In the genomic region with DNA sequence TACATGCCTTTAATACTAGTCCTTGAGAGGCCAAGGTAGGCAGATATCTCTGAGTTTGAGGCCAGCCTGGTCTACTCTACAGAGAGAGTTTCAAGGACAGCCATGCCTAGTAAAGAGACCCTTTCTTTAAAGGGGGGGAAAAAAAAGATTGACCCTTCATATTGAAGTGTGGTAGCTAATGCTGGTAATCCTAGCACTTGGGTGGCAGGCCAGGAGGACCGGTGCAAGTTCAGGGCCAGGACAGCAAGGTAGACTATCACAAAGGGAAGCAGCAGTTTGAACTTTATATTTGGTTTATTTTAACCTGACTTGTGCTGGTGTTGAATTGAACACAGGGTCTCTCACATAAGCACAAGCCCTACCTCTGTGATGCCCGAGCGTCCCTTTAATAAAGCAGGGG, we compare ENCODE assay signal across 10 mouse cellular contexts. TPM values are rescaled to one million over a fixed set of nuclear protein-coding genes. Genes with fewer than 3 reads are reported as not detected.
A peak's percentile ranks its signal among the peaks of the same experiment; 100 is the strongest.
DNase-seq lines count a peak whose midpoint lies in the region; ATAC-seq and TF ChIP-seq lines count a peak whose summit lies in the region.
"Had no signal": no experiment of that assay in that cellular context is flagged by ENCODE, and none has a peak within 500 bp of the region (broad histone marks: within the 10 kb centered on the region; RNA-seq: fewer than 3 reads in every experiment).

No protein-coding gene starts in this region.

- no peaks in the 10 kb centered on the region for H3K27me3 ChIP-seq in kidney, postnatal 0 days (ENCODE audit: insufficient read depth, low read length)
- H3K27me3 ChIP-seq in forebrain, embryonic 10.5 days (ENCODE audit: poor library complexity, severe bottlenecking): 0 out of 2 replicates have a peak, but pooled peaks cover 3% of the 10 kb centered on the region
- no peaks in the 10 kb centered on the region for H3K27me3 ChIP-seq in intestine, embryonic 14.5 days (replicated peaks; ENCODE audit: control insufficient read depth, insufficient read depth, low read length)
- H3K27me3 ChIP-seq in midbrain, embryonic 16.5 days (ENCODE audit: control insufficient read depth, insufficient read depth, low read depth, low read length): no peaks in the 10 kb centered on the region

- ATAC-seq in kidney, postnatal 0 days (replicated peaks; ENCODE audit: low FRiP score, low read depth): no peak
- no peak for ATAC-seq in intestine, embryonic 14.5 days (replicated peaks; ENCODE audit: low FRiP score, low TSS enrichment, low read depth)
- ATAC-seq in midbrain, embryonic 16.5 days: no peak

- H3K4me1 ChIP-seq in kidney, postnatal 0 days (replicated peaks; ENCODE audit: insufficient read depth, low read length): peaks cover 8% of the 10 kb centered on the region; the same call in 1 of the 2 replicates
- H3K4me1 ChIP-seq in forebrain, embryonic 10.5 days: peaks cover 27% of the 10 kb centered on the region
- H3K4me1 ChIP-seq in intestine, embryonic 14.5 days (replicated peaks; ENCODE audit: control insufficient read depth, insufficient read depth, low read length): peaks cover 14% of the 10 kb centered on the region
- H3K4me1 ChIP-seq in midbrain, embryonic 16.5 days (ENCODE audit: control insufficient read depth, insufficient read depth, low read length): peaks cover 32% of the 10 kb centered on the region

- peak overlapping the region; percentile 99 for H3K4me3 ChIP-seq in kidney, postnatal 0 days (replicated peaks; ENCODE audit: low read depth, low read length)
- peak overlapping the region; percentile 93 for H3K4me3 ChIP-seq in forebrain, embryonic 10.5 days
- H3K4me3 ChIP-seq in intestine, embryonic 14.5 days (ENCODE audit: low read depth, low read length): peak overlapping the region; percentile 98
- H3K4me3 ChIP-seq in midbrain, embryonic 16.5 days (ENCODE audit: low read depth, low read length): peak overlapping the region; percentile 97

- no peaks in the 10 kb centered on the region for H3K9me3 ChIP-seq in kidney, postnatal 0 days (replicated peaks; ENCODE audit: low read length)
- H3K9me3 ChIP-seq in forebrain, embryonic 10.5 days: peaks cover 4% of the 10 kb centered on the region; the same call in 1 of the 2 replicates
- H3K9me3 ChIP-seq in intestine, embryonic 14.5 days (ENCODE audit: control insufficient read depth, low read length): no peaks in the 10 kb centered on the region
- no peaks in the 10 kb centered on the region for H3K9me3 ChIP-seq in midbrain, embryonic 16.5 days (replicated peaks; ENCODE audit: control insufficient read depth, low read length, poor library complexity, severe bottlenecking)
- H3K9me3 ChIP-seq: G1E had no signal

- 80% methylated on average over 3 of the region's 3 CpGs for WGBS in kidney, postnatal 0 days
- 90% methylated on average over 3 of the region's 3 CpGs for WGBS in forebrain, embryonic 10.5 days
- WGBS in intestine, embryonic 14.5 days: 90% methylated on average over 3 of the region's 3 CpGs
- WGBS in midbrain, embryonic 16.5 days: 81% methylated on average over 3 of the region's 3 CpGs

- DNase-seq in kidney, postnatal 0 days (ENCODE audit: low spot score): no peak
- no peak for DNase-seq in kidney, postnatal 10 days
- DNase-seq in forebrain, embryonic 10.5 days (ENCODE audit: extremely low spot score, low spot score): no peak
- DNase-seq in intestine, embryonic 14.5 days (ENCODE audit: low spot score): no peak
- DNase-seq in adrenal gland, adult (ENCODE audit: inconsistent age in 2 of 2, low spot score in 1 of 2): no peak
- no peak for DNase-seq in cerebellum, adult 8-10 months
- no peak for DNase-seq in left cerebral cortex, postnatal 4 days
- DNase-seq: thymus, adult 18-20 months had no signal

- H3K9ac ChIP-seq in kidney, postnatal 0 days (ENCODE audit: low read depth, low read length): 0 out of 2 replicates have a peak overlapping the region, but pooled peaks have one; percentile 35
- no peak overlapping the region for H3K9ac ChIP-seq in intestine, embryonic 14.5 days (ENCODE audit: low read length)
- H3K9ac ChIP-seq in midbrain, embryonic 16.5 days (ENCODE audit: low read depth, low read length): peak overlapping the region; percentile 11; the same call in 1 of the 2 replicates

- no peaks in the 10 kb centered on the region for H3K36me3 ChIP-seq in kidney, postnatal 0 days (ENCODE audit: insufficient read depth, low read length)
- H3K36me3 ChIP-seq in forebrain, embryonic 10.5 days (replicated peaks): peaks cover 39% of the 10 kb centered on the region
- 0 out of 2 replicates have a peak, but pooled peaks cover 5% of the 10 kb centered on the region for H3K36me3 ChIP-seq in intestine, embryonic 14.5 days (ENCODE audit: control insufficient read depth, insufficient read depth, low read length)
- H3K36me3 ChIP-seq in midbrain, embryonic 16.5 days (ENCODE audit: control insufficient read depth, insufficient read depth, low read length): no peaks in the 10 kb centered on the region

- peak overlapping the region; percentile 86 for H3K4me2 ChIP-seq in kidney, postnatal 0 days (ENCODE audit: low read length)
- peak overlapping the region; percentile 78 for H3K4me2 ChIP-seq in intestine, embryonic 14.5 days (ENCODE audit: low read length)
- H3K4me2 ChIP-seq in midbrain, embryonic 16.5 days (ENCODE audit: low read length): peak overlapping the region; percentile 82

- H3K27ac ChIP-seq in kidney, postnatal 0 days: no peak overlapping the region
- H3K27ac ChIP-seq in forebrain, embryonic 10.5 days: no peak overlapping the region
- H3K27ac ChIP-seq in intestine, embryonic 14.5 days (ENCODE audit: low read depth): no peak overlapping the region
- H3K27ac ChIP-seq in midbrain, embryonic 16.5 days (ENCODE audit: low read length): no peak overlapping the region

- no peak for TF ChIP-seq CTCF in kidney, postnatal 0 days (IDR thresholded peaks at IDR 0.05; ENCODE audit: low read depth)

- intact Hi-C loops in left cerebral cortex, postnatal 4 days (cut with DNase I): no loop called here

RNA-seq across cellular contexts. Expression of gene Ppm1d, which starts 2.3 kb away (rescaled TPM):
- 17.3 and 18.7 TPM in 2 replicates for polyA plus RNA-seq in kidney, postnatal 0 days (2015; fragmentation: Nextera tagmentation; extraction: Ambion mirVana)
- 20.6 and 20.9 TPM in 2 replicates for polyA plus RNA-seq in forebrain, embryonic 10.5 days (2016; fragmentation: Nextera tagmentation; extraction: Ambion mirVana)
- 15.8 and 16.7 TPM in 2 replicates for polyA plus RNA-seq in intestine, embryonic 14.5 days (2014; fragmentation: Nextera tagmentation; extraction: Ambion mirVana)
- 14.3 and 14.6 TPM in 2 replicates for polyA plus RNA-seq in midbrain, embryonic 16.5 days (2015; fragmentation: Nextera tagmentation; extraction: Ambion mirVana)
- total RNA-seq in left cerebral cortex, postnatal 4 days (2021): 10 to 100 TPM; 20.2 to 21.3 TPM

RNA-seq across cellular contexts. Expression of gene Bcas3, which starts 39.6 kb away (rescaled TPM):
- polyA plus RNA-seq in kidney, postnatal 0 days (2015; fragmentation: Nextera tagmentation; extraction: Ambion mirVana): 29.7 and 31.5 TPM in 2 replicates
- polyA plus RNA-seq in forebrain, embryonic 10.5 days (2016; fragmentation: Nextera tagmentation; extraction: Ambion mirVana): 18.7 and 19.6 TPM in 2 replicates
- polyA plus RNA-seq in intestine, embryonic 14.5 days (2014; fragmentation: Nextera tagmentation; extraction: Ambion mirVana): 17.9 and 20.3 TPM in 2 replicates
- 30.9 and 33.3 TPM in 2 replicates for polyA plus RNA-seq in midbrain, embryonic 16.5 days (2015; fragmentation: Nextera tagmentation; extraction: Ambion mirVana)
- total RNA-seq in left cerebral cortex, postnatal 4 days (2021): 10 to 100 TPM; 42.7 to 42.9 TPM
